Mouse (Mus musculus) MEL-GATA-1-ER (cell line): ENCODE results near the gene Megf8.

Experiments
- DNase-seq: peaks from one replicate; pipeline ENCODE4 v3.0.0-alpha.2; 2012; ENCODE audit warnings: low read depth; ENCODE audit errors: extremely low read depth

Megf8 gene

GRCm38 (mm10) chr7:25380392-25381283 lies 63.7 kb downstream of the Megf8 start:
- no peak for DNase-seq

DNA sequence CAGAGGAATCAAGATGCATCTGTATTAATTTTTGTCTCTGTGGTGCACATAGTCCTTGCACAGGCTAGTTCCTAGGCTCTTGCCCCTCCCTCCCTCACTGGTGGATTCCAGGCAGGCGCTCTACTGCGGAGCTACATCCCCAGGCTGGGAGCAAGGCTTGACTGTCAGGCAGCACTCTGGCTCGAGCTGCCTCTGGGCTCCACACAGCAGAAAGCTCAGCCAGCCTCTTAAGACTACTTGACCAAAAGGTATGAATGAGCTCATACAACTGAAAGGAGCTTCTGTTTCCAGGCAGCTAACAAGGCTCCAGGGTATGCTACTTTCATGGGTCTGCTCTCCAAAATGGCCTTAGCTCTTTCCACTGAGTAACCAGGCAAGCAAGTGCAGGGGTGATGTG lies 64.3 kb downstream of the Megf8 start:
- no peak for DNase-seq

DNA sequence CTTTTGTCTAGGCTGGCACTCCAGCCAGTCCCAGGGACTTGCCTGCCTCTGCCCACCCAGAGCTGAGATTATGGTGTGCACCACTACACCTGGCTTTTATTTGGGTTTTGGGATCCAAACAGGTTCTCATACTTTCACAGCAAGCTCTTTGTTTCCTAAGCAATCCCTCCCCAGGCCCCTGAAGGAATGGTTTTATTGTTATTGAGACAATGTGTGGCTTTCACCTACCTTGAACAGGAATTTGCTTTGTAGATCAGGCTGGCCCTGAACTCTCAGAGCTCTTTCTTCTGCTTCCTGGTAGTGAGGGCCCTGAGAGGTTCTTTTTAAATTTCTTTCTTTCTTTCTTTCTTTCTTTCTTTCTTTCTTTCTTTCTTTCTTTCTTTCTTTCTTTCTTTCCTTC lies 65.6 kb downstream of the Megf8 start:
- DNase-seq = no peak

DNA sequence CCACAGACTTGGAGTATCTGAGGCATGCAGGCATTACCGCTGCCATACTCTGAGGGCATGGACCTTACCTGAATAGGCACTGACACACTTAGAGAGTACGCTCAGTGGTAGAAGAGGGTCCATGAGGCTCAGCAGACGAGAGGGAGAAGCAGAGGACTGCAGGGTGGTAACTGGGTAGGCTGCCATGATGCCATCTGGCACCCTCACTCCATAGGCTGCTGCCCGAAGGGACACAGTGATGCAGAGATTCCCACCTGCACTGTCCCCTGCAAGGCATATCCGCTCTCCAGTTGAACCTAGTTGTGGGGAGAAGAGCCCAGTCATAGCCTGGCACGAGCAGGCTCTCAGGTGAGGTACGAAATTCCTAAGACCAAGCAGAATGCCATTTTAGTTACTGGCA lies 66.4 kb downstream of the Megf8 start:
- no peak for DNase-seq

- DNase-seq = no peak
Measured at GRCm38 (mm10) chr7:25383891-25384290, 66.9 kb downstream of the Megf8 start.

DNA sequence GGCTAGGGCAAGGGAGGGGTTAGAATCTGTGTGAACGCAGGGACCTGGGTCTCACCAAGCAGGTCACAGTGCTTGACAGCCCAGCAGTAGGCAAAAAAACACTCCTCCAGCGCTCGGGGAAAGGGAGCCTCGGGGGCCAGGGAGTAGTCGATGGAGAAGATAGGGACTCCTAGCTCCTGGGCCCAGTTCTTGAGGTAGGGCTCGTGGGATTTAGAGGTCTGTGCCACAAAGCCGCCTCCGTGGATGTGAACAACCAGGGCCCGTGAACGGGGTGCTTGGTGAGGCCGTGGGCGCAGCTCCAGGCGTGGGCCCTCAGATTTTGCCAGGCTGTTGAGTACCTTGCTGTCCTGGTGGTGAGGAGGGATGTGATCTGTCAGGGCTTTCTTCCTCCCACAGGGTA lies 67.4 kb downstream of the Megf8 start:
- DNase-seq = no peak

GRCm38 (mm10) chr7:25384818-25385217 lies 67.9 kb downstream of the Megf8 start:
- no peak for DNase-seq

DNA sequence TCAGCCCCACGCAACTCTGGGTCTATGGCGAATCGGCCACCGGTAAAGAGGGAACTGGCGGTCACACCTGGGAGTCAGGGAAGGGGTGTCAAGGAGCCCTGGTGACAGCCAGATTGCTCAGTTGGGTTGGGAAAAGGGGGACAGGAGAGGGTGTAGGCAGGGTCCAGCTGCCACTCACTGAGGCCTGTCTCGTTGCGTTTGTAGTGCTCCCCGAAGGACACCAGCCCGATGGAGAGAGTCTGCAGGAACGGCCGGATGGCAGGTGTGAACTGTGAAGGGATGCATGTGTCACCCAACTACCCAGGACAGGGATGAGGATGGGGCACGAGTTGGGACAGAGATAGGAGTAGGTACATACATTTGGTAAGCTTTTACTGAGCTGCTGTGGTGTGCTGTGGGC lies 68.3 kb downstream of the Megf8 start:
- DNase-seq = no peak

DNA sequence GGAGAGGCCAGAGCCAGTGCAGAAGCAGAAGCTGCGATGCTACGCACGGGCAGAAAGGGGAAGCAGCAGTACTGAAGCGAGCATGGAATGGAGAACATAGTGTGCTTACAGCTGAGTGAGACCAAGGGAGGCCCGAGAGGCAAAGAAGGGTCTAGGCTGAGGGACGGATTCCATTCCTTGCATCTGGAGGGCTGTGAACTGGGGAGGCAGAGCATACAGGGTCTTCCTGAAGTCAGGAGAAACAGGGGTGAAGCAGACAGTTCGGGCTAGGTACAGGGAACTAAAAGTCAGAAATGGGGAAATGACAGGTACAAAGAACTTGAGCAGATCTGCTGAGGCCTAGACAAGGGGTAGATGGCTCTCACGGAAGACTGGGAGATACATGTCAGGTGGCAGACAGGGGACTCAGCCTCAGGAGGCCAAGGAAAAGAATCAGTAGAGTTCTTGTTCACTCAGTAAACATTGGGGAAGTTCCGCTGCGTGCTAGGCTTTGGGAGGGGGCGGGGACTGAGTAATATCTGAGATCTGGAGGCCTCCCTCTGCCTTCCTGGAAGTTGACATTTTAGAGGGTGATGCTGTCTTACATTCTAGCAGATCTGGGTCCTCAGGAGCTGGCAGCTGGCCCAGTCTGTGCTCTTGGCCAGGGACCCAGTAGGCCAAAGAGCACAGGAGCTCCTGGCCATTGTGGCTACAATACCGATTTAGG lies 69.0 kb downstream of the Megf8 start:
- peak; percentile 82 for DNase-seq

DNA sequence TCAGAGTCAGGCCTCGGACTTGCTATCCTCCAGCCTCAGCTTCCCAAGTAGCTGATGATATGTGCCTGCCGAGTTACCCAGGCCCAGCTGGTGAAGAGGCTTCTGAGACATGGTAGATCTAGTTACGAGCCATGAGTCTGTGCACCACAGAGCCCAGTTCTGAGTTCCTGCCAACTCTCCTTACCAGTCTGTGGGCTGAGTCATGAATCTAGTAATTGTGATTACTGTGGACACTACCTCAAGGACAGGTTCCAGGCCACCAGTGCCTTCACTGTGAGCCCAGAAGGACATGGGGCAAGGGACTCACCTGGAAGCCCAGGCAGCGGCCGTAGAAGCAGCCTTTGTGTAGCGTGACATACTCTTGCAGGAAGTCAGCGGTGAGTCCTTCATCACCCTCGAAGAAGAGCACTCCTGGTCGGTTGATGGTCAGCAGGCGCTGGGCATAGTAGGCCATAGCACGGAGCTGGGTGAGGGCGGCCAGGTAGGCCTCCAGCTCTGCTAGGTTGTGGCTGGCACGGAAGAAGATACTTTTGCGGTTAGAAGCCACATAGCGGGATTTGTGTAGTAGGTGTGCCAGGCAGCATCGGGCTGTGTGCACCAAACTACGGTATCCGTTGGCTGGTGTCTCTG lies 71.0 kb downstream of the Megf8 start:
- DNase-seq = no peak

GRCm38 (mm10) chr7:25388916-25389315 lies 72.0 kb downstream of the Megf8 start:
- DNase-seq = no peak

DNA sequence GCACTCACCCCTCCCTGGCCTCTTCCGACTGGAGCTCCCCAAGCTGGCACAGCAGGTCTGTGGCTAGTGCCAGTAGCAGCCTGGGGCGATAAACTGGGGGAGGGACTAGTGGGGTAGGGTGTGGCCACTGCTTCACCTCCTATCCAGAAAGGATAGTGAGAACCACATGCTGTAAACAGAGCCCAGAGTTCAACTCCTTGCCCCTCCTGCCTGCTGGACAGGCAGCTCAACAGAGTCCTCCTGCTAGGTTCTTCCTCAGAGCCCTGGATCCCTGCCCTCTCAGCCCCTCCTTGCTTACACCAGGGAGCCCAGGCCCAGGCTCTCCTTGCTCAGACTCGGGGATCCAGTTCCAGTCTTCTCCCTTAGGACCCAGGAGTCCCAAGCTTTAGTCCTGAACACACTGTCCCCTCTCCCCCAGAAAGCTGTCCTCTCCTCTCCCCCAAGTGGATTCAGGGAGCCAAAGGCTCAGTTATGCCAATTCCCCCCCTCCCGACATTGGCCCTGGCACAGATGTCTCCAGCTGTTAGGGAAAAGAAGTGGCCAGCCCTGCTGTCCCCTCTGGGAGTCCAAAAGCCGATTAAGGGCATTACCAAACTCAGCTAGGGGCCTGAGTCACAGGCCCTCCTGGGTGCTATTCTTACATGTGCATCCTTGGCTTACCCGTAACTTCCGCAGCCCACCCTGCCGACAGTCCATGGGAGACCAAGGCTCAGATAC lies 73.2 kb downstream of the Megf8 start:
- DNase-seq = peak; percentile 70

GRCm38 (mm10) chr7:25390986-25391385 lies 74.0 kb downstream of the Megf8 start:
- no peak for DNase-seq

DNA sequence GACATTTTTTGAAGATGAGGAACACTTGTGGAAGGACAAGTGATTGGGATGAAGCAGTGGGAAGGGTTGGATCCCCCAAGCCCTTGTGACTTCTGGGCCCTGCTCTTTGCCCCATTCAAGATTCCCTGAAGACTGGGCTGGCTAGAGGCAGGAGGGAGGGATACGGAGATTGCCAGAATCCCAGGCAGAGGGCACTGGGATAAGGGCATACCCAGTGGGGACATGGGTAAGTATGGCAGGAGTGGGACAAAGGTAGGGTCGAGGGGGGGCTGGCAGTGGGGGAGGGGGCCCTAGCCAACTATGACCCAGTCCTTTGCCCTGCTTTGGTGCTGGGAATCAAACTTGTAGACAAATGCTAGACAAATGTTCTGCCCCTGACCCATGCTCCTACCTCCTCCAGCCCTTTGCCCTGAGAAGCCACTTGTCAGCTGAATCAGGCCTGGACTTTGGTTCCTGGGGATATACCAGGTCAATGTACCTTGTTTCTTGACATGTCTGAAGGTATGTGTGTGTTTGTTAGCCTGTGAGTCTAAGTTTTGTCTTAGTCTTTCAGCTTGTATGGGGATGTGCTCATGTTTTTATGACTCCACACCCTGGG lies 75.0 kb downstream of the Megf8 start:
- no peak for DNase-seq

- no peak for DNase-seq
Measured at GRCm38 (mm10) chr7:25392851-25393250, 75.9 kb downstream of the Megf8 start.

DNA sequence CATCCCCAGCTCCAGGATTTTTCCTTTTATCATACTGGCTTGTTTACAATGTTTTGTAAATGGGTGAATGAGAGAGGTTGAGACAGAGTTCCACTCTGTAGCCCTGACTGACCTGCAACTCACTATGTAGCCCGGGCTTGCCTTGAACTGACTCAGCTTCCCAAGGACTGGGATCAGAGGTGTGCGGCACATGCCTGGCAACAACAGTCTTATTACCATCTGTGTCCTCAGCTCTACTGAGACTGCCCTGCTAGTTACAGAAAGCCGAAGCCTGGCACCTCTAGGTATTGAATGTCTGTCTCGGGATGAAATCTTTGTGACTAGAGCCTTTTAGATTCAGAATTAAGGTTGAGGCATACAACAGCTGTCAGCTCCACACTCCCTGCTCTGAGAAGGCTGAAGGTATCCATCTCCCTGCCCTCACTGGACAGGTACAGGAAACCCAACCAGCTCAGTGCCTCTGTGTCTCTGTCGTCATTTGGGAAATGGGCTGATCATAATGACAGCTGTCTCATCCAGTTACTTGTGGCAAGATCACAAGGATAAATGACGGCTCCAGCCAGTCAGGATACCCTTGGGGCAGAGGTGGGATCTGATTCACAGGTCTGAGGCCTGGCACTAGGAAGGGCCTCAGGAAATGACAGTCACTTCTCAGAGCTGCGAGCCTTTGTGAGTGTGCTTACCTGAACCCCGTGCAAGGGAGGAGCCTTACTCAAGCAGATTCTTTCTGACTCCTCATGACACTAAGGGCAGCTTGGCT lies 76.7 kb downstream of the Megf8 start:
- no peak for DNase-seq

- no peak for DNase-seq
Measured at GRCm38 (mm10) chr7:25394754-25395153, 77.8 kb downstream of the Megf8 start.

DNA sequence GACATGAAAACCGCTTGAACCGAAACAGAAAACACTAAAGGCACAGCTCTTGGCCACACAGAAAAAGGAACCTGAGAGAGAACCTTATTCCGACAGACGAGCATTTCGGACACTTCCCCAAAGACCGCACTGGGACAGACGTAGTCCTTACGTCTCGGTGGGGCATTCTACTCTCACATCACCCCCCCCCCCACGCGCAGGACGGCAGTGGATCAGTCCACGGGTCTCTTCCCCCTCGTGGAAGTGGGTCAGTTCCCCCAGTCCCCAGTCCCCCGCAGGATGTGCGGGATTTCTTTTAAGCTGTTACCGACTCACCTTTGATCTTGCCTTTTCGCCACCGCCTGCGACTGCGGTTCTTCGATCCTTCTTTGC lies 78.2 kb downstream of the Megf8 start:
- DNase-seq = peak; percentile 40

- DNase-seq = peak; percentile 89
Measured at GRCm38 (mm10) chr7:25395558-25396521, 78.9 kb downstream of the Megf8 start.
